Comparison of ENCODE assay signal across 21 mouse cellular contexts in genomic region chr11:108828374-108829025, GRCm38 (mm10).
DNase-seq lines count a peak whose midpoint lies in the region; ATAC-seq lines count a peak whose summit lies in the region.
"Had no signal": no experiment of that assay in that cellular context is flagged by ENCODE, and none has a peak within 500 bp of the region (broad histone marks: within the 10 kb centered on the region; RNA-seq: fewer than 3 reads in every experiment).

No protein-coding gene starts in this region.

- no peaks in the 10 kb centered on the region for H3K36me3 ChIP-seq in heart, embryonic 11.5 days (ENCODE audit: control insufficient read depth, insufficient read depth, low read length)
- no peaks in the 10 kb centered on the region for H3K36me3 ChIP-seq in midbrain, embryonic 11.5 days (ENCODE audit: control insufficient read depth, insufficient read depth, low read length)
- no peaks in the 10 kb centered on the region; the same call in 1 of the 2 replicates for H3K36me3 ChIP-seq in midbrain, embryonic 15.5 days (replicated peaks)
- H3K36me3 ChIP-seq: embryonic facial prominence, embryonic 15.5 days; forebrain, embryonic 15.5 days; G1E had no signal

- ATAC-seq in heart, embryonic 11.5 days (replicated peaks; ENCODE audit: insufficient number of reproducible peaks, low FRiP score, low TSS enrichment) = no peak
- no peak for ATAC-seq in midbrain, embryonic 11.5 days (ENCODE audit: low FRiP score)
- no peak for ATAC-seq in midbrain, embryonic 15.5 days (replicated peaks)
- ATAC-seq: CD4-positive, CD25-positive, alpha-beta regulatory T cell, adult 4 months; forebrain, embryonic 15.5 days; hindbrain, postnatal 0 days had no signal

- no peak overlapping the region for H3K9ac ChIP-seq in heart, embryonic 11.5 days (ENCODE audit: low read depth, low read length)
- H3K9ac ChIP-seq in midbrain, embryonic 11.5 days (ENCODE audit: low read length) = no peak overlapping the region
- H3K9ac ChIP-seq in midbrain, embryonic 15.5 days = no peak overlapping the region
- H3K9ac ChIP-seq: embryonic facial prominence, embryonic 15.5 days; forebrain, embryonic 15.5 days; heart, embryonic 13.5 days; hindbrain, embryonic 13.5 days had no signal

- H3K27me3 ChIP-seq in heart, embryonic 11.5 days (ENCODE audit: control insufficient read depth, insufficient read depth, low read length) = no peaks in the 10 kb centered on the region
- H3K27me3 ChIP-seq in midbrain, embryonic 11.5 days (ENCODE audit: control insufficient read depth, insufficient read depth, low read length) = no peaks in the 10 kb centered on the region
- H3K27me3 ChIP-seq in midbrain, embryonic 15.5 days (replicated peaks) = no peaks in the 10 kb centered on the region
- H3K27me3 ChIP-seq: embryonic facial prominence, embryonic 15.5 days; forebrain, embryonic 15.5 days; heart, embryonic 13.5 days; hindbrain, embryonic 13.5 days had no signal

- WGBS in heart, embryonic 11.5 days (ENCODE audit: insufficient replicate concordance) = 72% methylated on average over 4 of the region's 4 CpGs
- WGBS in midbrain, embryonic 11.5 days = 88% methylated on average over 4 of the region's 4 CpGs
- WGBS in midbrain, embryonic 15.5 days = 89% methylated on average over 4 of the region's 4 CpGs

- no peaks in the 10 kb centered on the region for H3K4me1 ChIP-seq in heart, embryonic 11.5 days (ENCODE audit: control insufficient read depth, insufficient read depth, low read length)
- no peaks in the 10 kb centered on the region for H3K4me1 ChIP-seq in midbrain, embryonic 11.5 days (ENCODE audit: control insufficient read depth, insufficient read depth, low read length)
- H3K4me1 ChIP-seq in midbrain, embryonic 15.5 days = no peaks in the 10 kb centered on the region
- H3K4me1 ChIP-seq: embryonic facial prominence, embryonic 15.5 days; forebrain, embryonic 15.5 days; hindbrain, embryonic 13.5 days had no signal

- DNase-seq in adrenal gland, adult 2 months = peak; percentile 25
- no peak for DNase-seq in adrenal gland, adult 18-20 months (ENCODE audit: low spot score in 2 of 2)
- peak; percentile 74 for DNase-seq in heart, adult 11 months
- DNase-seq in midbrain, embryonic 11.5 days (ENCODE audit: low spot score, missing footprints) = peak; percentile 75
- DNase-seq in gastrocnemius, postnatal 10 days = no peak
- DNase-seq: B cell, adult 2 months; cerebellum, adult 11 months; cerebellum, adult 9-10 months; cerebellum, postnatal 36 days; heart, postnatal 10 days; kidney, adult 11 months had no signal

- no peaks in the 10 kb centered on the region for H3K9me3 ChIP-seq in heart, embryonic 11.5 days (replicated peaks; ENCODE audit: control insufficient read depth, low read length)
- no peaks in the 10 kb centered on the region for H3K9me3 ChIP-seq in midbrain, embryonic 11.5 days (ENCODE audit: control insufficient read depth, low read length)
- no peaks in the 10 kb centered on the region for H3K9me3 ChIP-seq in midbrain, embryonic 15.5 days
- H3K9me3 ChIP-seq: embryonic facial prominence, embryonic 15.5 days; forebrain, embryonic 15.5 days; hindbrain, embryonic 13.5 days had no signal

- no peak overlapping the region for H3K4me2 ChIP-seq in heart, embryonic 11.5 days
- no peak overlapping the region for H3K4me2 ChIP-seq in midbrain, embryonic 11.5 days
- H3K4me2 ChIP-seq in midbrain, embryonic 15.5 days = no peak overlapping the region
- H3K4me2 ChIP-seq: embryonic facial prominence, embryonic 15.5 days; forebrain, embryonic 15.5 days; heart, embryonic 13.5 days; hindbrain, embryonic 13.5 days had no signal

- H3K4me3 ChIP-seq in heart, embryonic 11.5 days (ENCODE audit: low read depth, low read length) = no peak overlapping the region
- H3K4me3 ChIP-seq in midbrain, embryonic 11.5 days (ENCODE audit: low read depth, low read length) = no peak overlapping the region
- H3K4me3 ChIP-seq in midbrain, embryonic 15.5 days = no peak overlapping the region
- H3K4me3 ChIP-seq: embryonic facial prominence, embryonic 15.5 days; erythroblast, embryonic 14.5 days; forebrain, embryonic 15.5 days; heart, embryonic 13.5 days; hindbrain, embryonic 13.5 days had no signal

- H3K27ac ChIP-seq in heart, embryonic 11.5 days (ENCODE audit: low read depth, low read length) = no peak overlapping the region
- no peak overlapping the region for H3K27ac ChIP-seq in midbrain, embryonic 11.5 days (ENCODE audit: low read depth, low read length)
- no peak overlapping the region for H3K27ac ChIP-seq in midbrain, embryonic 15.5 days
- H3K27ac ChIP-seq: embryonic facial prominence, embryonic 15.5 days; forebrain, embryonic 15.5 days; heart, embryonic 13.5 days; hindbrain, embryonic 13.5 days; hindbrain, postnatal 0 days had no signal

Comparison
In these comparisons a context has a peak if more than half of its experiments do, and no peak if none do; other contexts are left out.
1. DNase-seq: peak in adrenal gland, adult 2 months (single experiment), heart, adult 11 months (single experiment) and midbrain, embryonic 11.5 days (single experiment); none in adrenal gland, adult 18-20 months (0 of 2) and gastrocnemius, postnatal 10 days (single experiment).